Mouse (Mus musculus): ENCODE results near the gene Slirp. TPM values are rescaled to one million over a fixed set of nuclear protein-coding genes. Genes with fewer than 3 reads are reported as not detected.
"Not testable (repeated sequence)": the region's sequence is repeated elsewhere in the genome, so short reads cannot be mapped to it uniquely, and the experiment has no call there.

Slirp gene
- polyA plus RNA-seq, 1 experiment: 17.5 TPM

GRCm38 (mm10) chr12:87471964-87472786 is 28.5 kb downstream of the Slirp start, which contains the start of gene Snw1:
TSS of gene Snw1 (minus strand) at chr12:87472274.
- peaks cover 6% of the 10 kb centered on the region for H3K4me1 ChIP-seq (replicated peaks; ENCODE audit: control insufficient read depth, insufficient read depth, low read length)
- peaks cover 12% of the 10 kb centered on the region for H3K36me3 ChIP-seq (ENCODE audit: control insufficient read depth, insufficient read depth, low read length)
- 4% methylated on average over 45 of the region's 45 CpGs for WGBS
- TF ChIP-seq POLR2A (IDR thresholded peaks at IDR 0.05; ENCODE audit: control insufficient read depth, extremely low read depth, insufficient read depth, low read length, poor library complexity) (peak; percentile 85), CTCF (IDR thresholded peaks at IDR 0.05; ENCODE audit: borderline replicate concordance, control insufficient read depth, extremely low read depth, insufficient read depth, low read length, poor library complexity) (0 out of 2 replicates have a peak, but pooled peaks have one; percentile 23)
- peak within 1 kb of the TSS; percentile 77 for H3K27ac ChIP-seq (ENCODE audit: control insufficient read depth, insufficient read depth, low read length)
- peak within 1 kb of the TSS; percentile 78 for H3K4me3 ChIP-seq (ENCODE audit: control insufficient read depth, insufficient read depth, low read length)
- DNase-seq: peak; percentile 93
- no peaks in the 10 kb centered on the region for H3K27me3 ChIP-seq (ENCODE audit: control insufficient read depth, insufficient read depth, low read length)

GRCm38 (mm10) chr12:87474756-87475155 is 31.1 kb downstream of the Slirp start:
- Histone ChIP-seq H3K4me3 (ENCODE audit: control insufficient read depth, insufficient read depth, low read length) (no peak overlapping the region), H3K4me1 (replicated peaks; ENCODE audit: control insufficient read depth, insufficient read depth, low read length) (peaks cover 6% of the 10 kb centered on the region), H3K27me3 (ENCODE audit: control insufficient read depth, insufficient read depth, low read length) (no peaks in the 10 kb centered on the region), H3K27ac (ENCODE audit: control insufficient read depth, insufficient read depth, low read length) (no peak overlapping the region), H3K36me3 (ENCODE audit: control insufficient read depth, insufficient read depth, low read length) (no peaks in the 10 kb centered on the region)
- no peak for TF ChIP-seq POLR2A (IDR thresholded peaks at IDR 0.05; ENCODE audit: control insufficient read depth, extremely low read depth, insufficient read depth, low read length, poor library complexity)
- no peak for TF ChIP-seq CTCF (IDR thresholded peaks at IDR 0.05; ENCODE audit: borderline replicate concordance, control insufficient read depth, extremely low read depth, insufficient read depth, low read length, poor library complexity)
- DNase-seq: no peak
- 87% methylated on average over 3 of the region's 3 CpGs for WGBS

GRCm38 (mm10) chr12:87482482-87482881 is 38.8 kb downstream of the Slirp start:
- 91% methylated on average over 5 of the region's 5 CpGs for WGBS

GRCm38 (mm10) chr12:87488683-87489082 is 45.0 kb downstream of the Slirp start:
- H3K4me1 ChIP-seq (replicated peaks; ENCODE audit: control insufficient read depth, insufficient read depth, low read length); H3K4me3 ChIP-seq (ENCODE audit: control insufficient read depth, insufficient read depth, low read length); DNase-seq; H3K27me3 ChIP-seq (ENCODE audit: control insufficient read depth, insufficient read depth, low read length); H3K36me3 ChIP-seq (ENCODE audit: control insufficient read depth, insufficient read depth, low read length); H3K27ac ChIP-seq (ENCODE audit: control insufficient read depth, insufficient read depth, low read length): not testable (repeated sequence)
- WGBS: 39% methylated on average over 2 of the region's 2 CpGs

More at GRCm38 (mm10) chr12:87482482-87482881, 38.8 kb downstream of the Slirp start:
- not testable (repeated sequence) for DNase-seq; H3K4me3 ChIP-seq (ENCODE audit: control insufficient read depth, insufficient read depth, low read length); H3K27ac ChIP-seq (ENCODE audit: control insufficient read depth, insufficient read depth, low read length); H3K36me3 ChIP-seq (ENCODE audit: control insufficient read depth, insufficient read depth, low read length); H3K27me3 ChIP-seq (ENCODE audit: control insufficient read depth, insufficient read depth, low read length); H3K4me1 ChIP-seq (replicated peaks; ENCODE audit: control insufficient read depth, insufficient read depth, low read length)

GRCm38 (mm10) chr12:87494421-87494820 is 50.7 kb downstream of the Slirp start, which contains the start of gene Gm5788:
TSS of gene Gm5788 (plus strand) at chr12:87494721.
- DNase-seq; H3K4me1 ChIP-seq (replicated peaks; ENCODE audit: control insufficient read depth, insufficient read depth, low read length); H3K27me3 ChIP-seq (ENCODE audit: control insufficient read depth, insufficient read depth, low read length); H3K27ac ChIP-seq (ENCODE audit: control insufficient read depth, insufficient read depth, low read length); H3K36me3 ChIP-seq (ENCODE audit: control insufficient read depth, insufficient read depth, low read length); H3K4me3 ChIP-seq (ENCODE audit: control insufficient read depth, insufficient read depth, low read length): not testable (repeated sequence)
- 91% methylated on average over 3 of the region's 3 CpGs for WGBS

Other genes starting within 250 kb of the Slirp start
- 0.23 and 0.49 TPM in 2 replicates for gene Samd15, start 244.2 kb upstream of the Slirp start, polyA plus RNA-seq (2012; rRNA removed)
- gene Tmed8, start 243.4 kb upstream of the Slirp start, polyA plus RNA-seq (2012; rRNA removed): 9.6 and 9.7 TPM in 2 replicates
- gene Noxred1, start 205.2 kb upstream of the Slirp start, polyA plus RNA-seq (2012; rRNA removed): 0.54 and 0.86 TPM in 2 replicates
- gene Vipas39, start 177.6 kb upstream of the Slirp start, polyA plus RNA-seq (2012; rRNA removed): 34.5 and 37.6 TPM in 2 replicates
- 63.8 and 64.5 TPM in 2 replicates for gene Ahsa1, start 177.4 kb upstream of the Slirp start, polyA plus RNA-seq (2012; rRNA removed)
- gene Ism2, start 144.2 kb upstream of the Slirp start, polyA plus RNA-seq (2012; rRNA removed): 0.05 TPM in 1 of 2 replicates, not detected in the other
- 9.2 and 10.2 TPM in 2 replicates for gene Sptlc2, start 55.5 kb upstream of the Slirp start, polyA plus RNA-seq (2012; rRNA removed)
- 36.1 and 42.7 TPM in 2 replicates for gene Alkbh1, start 121 bp downstream of the Slirp start, polyA plus RNA-seq (2012; rRNA removed)
- 14.3 and 16.8 TPM in 2 replicates for gene Snw1, start 28.4 kb downstream of the Slirp start, polyA plus RNA-seq (2012; rRNA removed)
- not detected in 2 replicates for gene Gm5788, start 50.8 kb downstream of the Slirp start, polyA plus RNA-seq (2012; rRNA removed)
- not detected in 2 replicates for gene Gm8300, start 70.4 kb downstream of the Slirp start, polyA plus RNA-seq (2012; rRNA removed)
- 0.07 TPM in 1 of 2 replicates, not detected in the other for gene Oog1, start 158.8 kb downstream of the Slirp start, polyA plus RNA-seq (2012; rRNA removed)
- not detected in 2 replicates for gene Gm4027, start 175.0 kb downstream of the Slirp start, polyA plus RNA-seq (2012; rRNA removed)
- gene Gm16381, start 200.7 kb downstream of the Slirp start, polyA plus RNA-seq (2012; rRNA removed): not detected in 2 replicates